Mouse (Mus musculus) limb, embryonic 12.5 days (tissue): Measurements from ENCODE around the gene Olfr412. TPM values are rescaled to one million over a fixed set of nuclear protein-coding genes. Genes with fewer than 3 reads are reported as not detected.

Experiments used
- ATAC-seq: fragments of 200-750 bp; cut with Nextera tagmentation; 2 replicates; pipeline ENCODE4 v1.8.0; 2017; ENCODE audit warnings: low read depth, moderate TSS enrichment; ENCODE audit not compliant: insufficient number of reproducible peaks, insufficient read depth, low FRiP score, low TSS enrichment
- H3K27ac ChIP-seq: fragments of 300-500 bp; sonication (generic); 2 replicates; pipeline ENCODE4 v1.5.1; 2016; ENCODE audit warnings: mild to moderate bottlenecking, moderate library complexity
- H3K27me3 ChIP-seq: fragments of 300-500 bp; sonication (generic); 2 replicates; pipeline ENCODE4 v1.6.1; 2016; ENCODE audit warnings: mild to moderate bottlenecking, moderate library complexity
- H3K36me3 ChIP-seq: fragments of 300-500 bp; sonication (generic); 2 replicates; pipeline ENCODE4 v1.6.1; 2016; ENCODE audit warnings: mild to moderate bottlenecking, moderate library complexity
- H3K4me1 ChIP-seq: fragments of 300-500 bp; sonication (generic); replicated peaks from 2 replicates; pipeline ENCODE4 v1.6.1; 2016
- H3K4me2 ChIP-seq: fragments of 300-500 bp; sonication (generic); 2 replicates; pipeline ENCODE4 v1.6.1; 2016; ENCODE audit warnings: mild to moderate bottlenecking, moderate library complexity
- H3K4me3 ChIP-seq: fragments of 300-500 bp; sonication (generic); replicated peaks from 2 replicates; pipeline ENCODE4 v1.5.1; 2016; ENCODE audit warnings: mild to moderate bottlenecking
- H3K9ac ChIP-seq: fragments of 300-500 bp; sonication (generic); replicated peaks from 2 replicates; pipeline ENCODE4 v1.6.1; 2016; ENCODE audit warnings: mild to moderate bottlenecking, moderate library complexity
- H3K9me3 ChIP-seq: fragments of 300-500 bp; sonication (generic); 2 replicates; pipeline ENCODE4 v1.6.1; 2016; ENCODE audit warnings: mild to moderate bottlenecking, moderate library complexity
- WGBS: fragments of 180-500 bp; shearing (Covaris S2); methylation state at CpG from one replicate; pipeline ENCODE4 v1.1.7; 2016; 5-methylcytosine and 5-hydroxymethylcytosine counted together
- polyA plus RNA-seq: library from polyadenylated mRNA; unstranded; fragments of >200 nt; fragmentation: Nextera tagmentation; extraction: Ambion mirVana; gene quantifications from 2 replicates; pipeline ENCODE4 v1.2.1, GENCODE M21; 2016

The Olfr412 gene
- not detected in 2 replicates for polyA plus RNA-seq

DNA sequence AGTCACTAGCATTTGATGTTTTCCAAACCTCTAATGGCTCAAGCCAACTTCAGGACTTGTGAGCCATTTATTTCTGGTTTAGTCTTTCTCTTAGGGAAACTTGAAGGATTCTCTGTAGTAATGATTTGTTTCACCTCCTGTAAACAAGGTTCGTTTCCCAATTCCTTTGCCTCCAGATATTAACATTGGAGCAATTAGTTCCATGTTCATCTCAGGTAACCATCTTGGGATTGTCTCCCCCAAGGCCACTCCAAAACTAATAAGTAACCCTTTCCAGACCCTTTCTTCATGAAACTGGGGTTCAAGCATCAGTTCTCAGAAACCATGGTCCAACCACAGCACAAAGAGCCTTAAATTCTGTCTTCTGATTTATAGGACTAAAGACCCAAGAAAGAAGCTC lies at the start of gene Olfr412:
TSS of gene Olfr412 (plus strand) at position 301 of the 400 bp plus-strand sequence.
- H3K27me3 ChIP-seq = no peaks in the 10 kb centered on the region
- no peak within 1 kb of the TSS for H3K4me3 ChIP-seq
- no peak within 1 kb of the TSS for H3K9ac ChIP-seq
- no peak within 1 kb of the TSS for H3K27ac ChIP-seq
- no peaks in the 10 kb centered on the region for H3K4me1 ChIP-seq
- ATAC-seq = no peak
- no peak within 1 kb of the TSS for H3K4me2 ChIP-seq
- WGBS = 65% methylated on average over 1 of the region's 1 CpGs
- H3K36me3 ChIP-seq = no peaks in the 10 kb centered on the region
- H3K9me3 ChIP-seq = peaks cover 8% of the 10 kb centered on the region; the same call in 1 of the 2 replicates

GRCm38 (mm10) chr11:74326044-74326443 lies 35.8 kb upstream of the Olfr412 start:
- Histone ChIP-seq H3K27ac (no peak overlapping the region), H3K4me2 (no peak overlapping the region), H3K4me1 (no peaks in the 10 kb centered on the region), H3K9ac (no peak overlapping the region), H3K9me3 (no peaks in the 10 kb centered on the region), H3K36me3 (no peaks in the 10 kb centered on the region), H3K4me3 (no peak overlapping the region), H3K27me3 (no peaks in the 10 kb centered on the region)
- WGBS = 74% methylated on average over 2 of the region's 2 CpGs
- no peak for ATAC-seq

- no peak for ATAC-seq
- H3K4me1 ChIP-seq = no peaks in the 10 kb centered on the region
- no peaks in the 10 kb centered on the region for H3K27me3 ChIP-seq
- no peak overlapping the region for H3K27ac ChIP-seq
- no peaks in the 10 kb centered on the region for H3K9me3 ChIP-seq
- H3K4me3 ChIP-seq = no peak overlapping the region
- H3K4me2 ChIP-seq = no peak overlapping the region
- no peak overlapping the region for H3K9ac ChIP-seq
- no peaks in the 10 kb centered on the region for H3K36me3 ChIP-seq
Measured at GRCm38 (mm10) chr11:74328781-74329180, 33.1 kb upstream of the Olfr412 start.

DNA sequence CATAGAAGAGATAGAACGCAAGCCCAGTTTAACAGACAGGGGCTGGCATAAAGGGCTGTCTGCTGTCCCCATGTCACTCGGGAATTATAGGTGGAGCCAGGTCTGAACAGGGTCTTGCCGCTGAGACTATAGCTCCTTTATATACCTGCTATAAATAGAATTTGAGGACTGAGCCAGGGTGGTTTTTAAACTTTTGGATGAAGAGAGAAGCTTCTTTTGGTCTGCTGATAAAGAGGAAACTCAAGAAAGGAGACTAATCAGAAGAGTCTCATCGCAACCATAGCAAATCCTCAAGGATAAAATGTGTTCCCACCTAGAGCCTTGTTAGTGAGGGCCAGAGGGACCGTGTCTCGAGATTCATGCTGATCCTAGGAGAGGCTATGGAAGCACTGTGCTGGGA lies 23.9 kb upstream of the Olfr412 start, which contains the start of gene Olfr410:
TSS of gene Olfr410 (minus strand) at position 101 of the 400 bp plus-strand sequence.
- 75% methylated on average over 6 of the region's 6 CpGs for WGBS
- H3K27me3 ChIP-seq = no peaks in the 10 kb centered on the region
- no peaks in the 10 kb centered on the region; the same call in 1 of the 2 replicates for H3K9me3 ChIP-seq
- no peak within 1 kb of the TSS for H3K4me2 ChIP-seq
- H3K36me3 ChIP-seq = no peaks in the 10 kb centered on the region
- no peaks in the 10 kb centered on the region for H3K4me1 ChIP-seq
- no peak for ATAC-seq
- no peak within 1 kb of the TSS for H3K27ac ChIP-seq
- no peak within 1 kb of the TSS for H3K4me3 ChIP-seq
- H3K9ac ChIP-seq = no peak within 1 kb of the TSS

GRCm38 (mm10) chr11:74352550-74352949 lies 9.3 kb upstream of the Olfr412 start, which contains the start of gene Olfr411:
Olfr411 (minus strand) TSS chr11:74352650.
- Histone ChIP-seq H3K27me3 (no peaks in the 10 kb centered on the region), H3K9me3 (0 out of 2 replicates have a peak, but pooled peaks cover 3% of the 10 kb centered on the region), H3K36me3 (no peaks in the 10 kb centered on the region), H3K4me1 (no peaks in the 10 kb centered on the region), H3K4me2 (no peak within 1 kb of the TSS), H3K4me3 (no peak within 1 kb of the TSS), H3K9ac (no peak within 1 kb of the TSS), H3K27ac (no peak within 1 kb of the TSS)
- ATAC-seq = no peak
- 82% methylated on average over 3 of the region's 3 CpGs for WGBS

GRCm38 (mm10) chr11:74371393-74372100 lies 9.7 kb downstream of the Olfr412 start:
- H3K27ac ChIP-seq = no peak overlapping the region
- H3K4me2 ChIP-seq = no peak overlapping the region
- H3K9ac ChIP-seq = no peak overlapping the region
- H3K4me3 ChIP-seq = no peak overlapping the region
- peaks cover 13% of the 10 kb centered on the region; the same call in 1 of the 2 replicates for H3K27me3 ChIP-seq
- 14% methylated on average over 22 of the region's 22 CpGs for WGBS
- H3K4me1 ChIP-seq = no peaks in the 10 kb centered on the region
- H3K36me3 ChIP-seq = no peaks in the 10 kb centered on the region
- H3K9me3 ChIP-seq = peaks cover under 1% of the 10 kb centered on the region; the same call in 1 of the 2 replicates
- ATAC-seq = no peak

- 0 out of 2 replicates have a peak, but pooled peaks cover 5% of the 10 kb centered on the region for H3K4me1 ChIP-seq
- H3K4me3 ChIP-seq = no peak overlapping the region
- no peak for ATAC-seq
- WGBS = 68% methylated on average over 3 of the region's 3 CpGs
- no peak overlapping the region for H3K27ac ChIP-seq
- no peak overlapping the region for H3K9ac ChIP-seq
- H3K36me3 ChIP-seq = no peaks in the 10 kb centered on the region
- H3K27me3 ChIP-seq = 0 out of 2 replicates have a peak, but pooled peaks cover 9% of the 10 kb centered on the region
- no peak overlapping the region for H3K4me2 ChIP-seq
- H3K9me3 ChIP-seq = no peaks in the 10 kb centered on the region
Measured at GRCm38 (mm10) chr11:74376847-74377246, 15.0 kb downstream of the Olfr412 start.

DNA sequence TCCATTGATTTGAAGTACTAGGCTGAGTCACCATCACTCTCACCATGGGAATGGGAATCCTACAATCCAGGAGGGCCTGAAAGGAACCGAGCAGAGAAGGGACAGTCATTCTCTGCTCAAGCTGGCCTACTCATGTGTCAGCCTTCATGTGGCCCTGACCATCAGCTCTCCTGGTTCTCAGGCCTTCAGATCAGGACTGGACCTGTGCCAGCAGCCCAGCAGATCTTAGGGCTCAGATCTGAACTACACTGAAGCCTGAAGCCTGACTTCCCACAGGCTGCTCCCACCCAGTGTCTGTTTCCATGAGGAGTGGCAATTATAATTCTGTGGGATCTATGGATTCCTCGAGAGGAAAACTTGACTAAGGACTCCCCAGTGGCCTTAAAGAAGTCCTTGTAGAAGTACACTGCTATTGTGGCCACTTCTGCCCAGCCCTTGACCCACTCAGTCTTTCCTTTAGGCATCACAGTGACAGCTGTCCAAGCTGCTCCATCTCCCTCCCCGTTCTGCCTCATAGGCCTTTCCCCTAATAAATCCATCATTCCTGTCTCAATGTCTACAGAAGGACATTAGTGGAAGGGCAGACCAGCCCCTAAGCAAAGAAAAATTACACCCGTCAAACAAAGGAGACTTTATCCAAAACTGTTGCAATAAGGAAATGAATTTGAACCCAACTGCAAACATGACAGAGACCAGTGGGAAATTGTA lies 17.5 kb downstream of the Olfr412 start:
- WGBS = 73% methylated on average over 4 of the region's 4 CpGs
- H3K9me3 ChIP-seq = no peaks in the 10 kb centered on the region
- no peak overlapping the region for H3K27ac ChIP-seq
- H3K27me3 ChIP-seq = 0 out of 2 replicates have a peak, but pooled peaks cover 4% of the 10 kb centered on the region
- no peak overlapping the region for H3K4me2 ChIP-seq
- no peak overlapping the region for H3K9ac ChIP-seq
- ATAC-seq = no peak
- no peaks in the 10 kb centered on the region for H3K36me3 ChIP-seq
- H3K4me1 ChIP-seq = 0 out of 2 replicates have a peak, but pooled peaks cover 5% of the 10 kb centered on the region
- H3K4me3 ChIP-seq = no peak overlapping the region

GRCm38 (mm10) chr11:74385674-74386073 lies 23.8 kb downstream of the Olfr412 start:
- ATAC-seq = no peak
- H3K9ac ChIP-seq = no peak overlapping the region
- no peak overlapping the region for H3K4me2 ChIP-seq
- H3K27me3 ChIP-seq = no peaks in the 10 kb centered on the region
- no peak overlapping the region for H3K27ac ChIP-seq
- no peaks in the 10 kb centered on the region for H3K36me3 ChIP-seq
- 86% methylated on average over 9 of the region's 9 CpGs for WGBS
- 0 out of 2 replicates have a peak, but pooled peaks cover 7% of the 10 kb centered on the region for H3K4me1 ChIP-seq
- no peak overlapping the region for H3K4me3 ChIP-seq
- no peaks in the 10 kb centered on the region for H3K9me3 ChIP-seq

DNA sequence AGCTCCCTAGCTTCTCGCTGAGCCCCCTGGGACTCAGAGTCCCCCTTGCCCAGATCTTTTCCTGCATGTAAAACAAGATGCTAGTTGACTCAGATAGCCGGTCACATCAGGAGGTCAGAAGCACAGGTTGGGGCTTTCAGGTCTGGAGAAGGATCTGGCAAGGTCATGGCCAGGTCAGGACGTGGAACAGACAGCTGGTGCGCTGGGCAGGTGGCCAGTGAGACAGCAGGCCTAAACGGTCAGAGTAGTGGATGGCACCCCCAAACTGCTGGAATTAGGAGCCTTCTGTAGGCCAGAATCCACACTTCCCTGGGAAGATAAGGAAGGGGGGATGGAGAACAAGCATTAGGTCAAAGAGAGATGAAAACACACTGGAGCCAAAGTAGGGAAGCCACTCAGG lies 25.3 kb downstream of the Olfr412 start:
- 81% methylated on average over 5 of the region's 5 CpGs for WGBS
- H3K9ac ChIP-seq = no peak overlapping the region
- ATAC-seq = no peak

GRCm38 (mm10) chr11:74391899-74392298 lies 30.0 kb downstream of the Olfr412 start:
- ATAC-seq = no peak
- Histone ChIP-seq H3K9ac (no peak overlapping the region), H3K4me1 (no peaks in the 10 kb centered on the region), H3K4me3 (no peak overlapping the region), H3K36me3 (no peaks in the 10 kb centered on the region), H3K27ac (no peak overlapping the region), H3K27me3 (no peaks in the 10 kb centered on the region), H3K9me3 (no peaks in the 10 kb centered on the region), H3K4me2 (no peak overlapping the region)
- WGBS = 82% methylated on average over 11 of the region's 11 CpGs

More for the DNA sequence above, 25.3 kb downstream of the Olfr412 start:
- Histone ChIP-seq H3K27ac (no peak overlapping the region), H3K4me3 (no peak overlapping the region), H3K9me3 (no peaks in the 10 kb centered on the region), H3K36me3 (no peaks in the 10 kb centered on the region), H3K4me2 (no peak overlapping the region), H3K27me3 (no peaks in the 10 kb centered on the region), H3K4me1 (0 out of 2 replicates have a peak, but pooled peaks cover 7% of the 10 kb centered on the region)
